Mouse (Mus musculus) spleen, adult 2 months (tissue): ENCODE measurements around the gene Galk1.

Source experiments
- CTCF ChIP-seq: fragments of 200-500 bp; IDR thresholded peaks from 2 replicates; pipeline ENCODE4 v1.5.1; 2011; ENCODE audit warnings: mild to moderate bottlenecking, inconsistent platforms; ENCODE audit not compliant: insufficient read depth, insufficient read length, insufficient replicate concordance; ENCODE audit errors: extremely low read depth
- POLR2A ChIP-seq: fragments of 200-500 bp; IDR thresholded peaks from 2 replicates; pipeline ENCODE4 v1.6.1; 2011; ENCODE audit warnings: low read depth, low read length, inconsistent platforms

GRCm38 (mm10) chr11:116009661-116010060 lies 2.9 kb downstream of the Galk1 start:
- TF ChIP-seq CTCF, result no peak
- TF ChIP-seq POLR2A, result no peak
